Mouse (Mus musculus): Measurements from ENCODE around the gene Xcr1. TPM values are rescaled to one million over a fixed set of nuclear protein-coding genes. Genes with fewer than 3 reads are reported as not detected.
A peak's percentile ranks its signal among the peaks of the same experiment; 100 is the strongest.

Gene Xcr1
- total and polyA plus RNA-seq, 3 experiments = 0.57 to 1.9 (median 0.62) TPM

DNA sequence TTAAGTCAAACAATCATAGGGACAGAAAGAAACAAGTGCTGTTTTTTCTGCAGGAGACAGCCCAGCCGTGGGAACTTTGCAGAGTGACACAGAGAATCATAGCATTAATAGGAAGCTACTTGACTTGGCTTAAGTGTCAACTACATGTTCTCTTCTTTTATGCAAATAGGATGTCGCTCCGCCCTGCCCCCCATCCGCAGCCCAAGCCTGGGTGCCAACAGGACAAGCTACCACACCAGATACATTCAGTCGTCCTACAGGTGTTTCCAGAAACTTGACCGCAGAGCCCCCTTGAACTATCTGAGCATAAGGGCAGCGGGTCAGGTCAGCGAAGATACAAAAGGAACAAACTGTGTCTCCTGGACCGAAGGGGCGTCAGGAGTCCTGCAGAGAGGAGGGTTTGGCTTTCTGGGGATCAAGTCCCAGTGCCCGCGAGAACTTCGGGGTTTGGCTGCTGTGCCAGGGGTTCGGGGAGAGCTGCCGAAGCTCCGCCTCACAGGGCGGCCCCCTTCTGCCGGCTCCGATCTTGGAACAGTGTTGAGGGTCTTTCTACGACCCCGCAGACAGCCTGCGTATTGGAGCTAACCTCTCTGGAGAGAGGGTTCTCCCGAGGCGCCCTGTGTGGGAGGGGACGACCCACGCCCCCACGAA, 10.6 kb downstream of the Xcr1 start:
- in situ Hi-C loops (cut with MboI; ENCODE audit: low pct_ligation_motif_present, low pct_unique_long_range_greater_than_20kb, low sequenced_read_pairs) (no loop called here), dilution Hi-C loops (cut with MboI; ENCODE audit: extremely low pct_ligation_motif_present, extremely low pct_unique_long_range_greater_than_20kb, low sequenced_read_pairs) (no loop called here)
- Histone ChIP-seq H3K4me3 (replicated peaks in 1 of 3; ENCODE audit: low read depth in 2 of 3, low read length in 2 of 3, poor library complexity in 1 of 3) (peak overlapping the region; percentile 78 to 90 (median 83)), H3K4me1 (ENCODE audit: control insufficient read depth in 1 of 2, insufficient read depth in 2 of 2) (peaks cover 13 to 53% of the 10 kb centered on the region in 2 experiments), H3K79me2 (replicated peaks; ENCODE audit: control insufficient read depth, extremely low read depth, insufficient read depth, poor library complexity, severe bottlenecking) (peaks cover 26% of the 10 kb centered on the region), H3K9ac (ENCODE audit: insufficient read depth, low read depth) (peak overlapping the region; percentile 98), H3K27me3 (replicated peaks) (no peaks in the 10 kb centered on the region), H3K9me3 (replicated peaks; ENCODE audit: low read length) (no peaks in the 10 kb centered on the region), H3K36me3 (replicated peaks in 1 of 2; ENCODE audit: control insufficient read depth in 1 of 2, insufficient read depth in 1 of 2, low read length in 1 of 2) (peaks cover 0 to 4% of the 10 kb centered on the region in 2 experiments), H3K4me2 (ENCODE audit: insufficient read depth, low read depth, poor library complexity, severe bottlenecking) (peak overlapping the region; percentile 98; the same call in 1 of the 2 replicates), H3K27ac (ENCODE audit: insufficient read depth, low read depth) (peak overlapping the region; percentile 98)
- TF ChIP-seq USF1 (IDR thresholded peaks at IDR 0.05; ENCODE audit: low read depth, low read length) (no peak), RAD21 (IDR thresholded peaks at IDR 0.05; ENCODE audit: low read depth, low read length) (no peak; the same call in 1 of the 2 replicates), ELF1 (IDR thresholded peaks at IDR 0.05; ENCODE audit: low read depth, low read length) (no peak; the same call in 1 of the 2 replicates), PAX5 (IDR thresholded peaks at IDR 0.05; ENCODE audit: low read length) (no peak), IRF4 (IDR thresholded peaks at IDR 0.05; ENCODE audit: low read depth, low read length) (peak; percentile 63; the same call in 1 of the 2 replicates), NELFE (IDR thresholded peaks at IDR 0.05; ENCODE audit: low read depth, low read length) (peak; percentile 71), USF2 (conservative IDR thresholded peaks at IDR 0.05; ENCODE audit: low read depth, low read length) (no peak), CHD2 (IDR thresholded peaks at IDR 0.05; ENCODE audit: low read length) (peak; percentile 82), MAZ (IDR thresholded peaks at IDR 0.05; ENCODE audit: low read depth, low read length) (peak; percentile 80), MXI1 (IDR thresholded peaks at IDR 0.05; ENCODE audit: low read depth, low read length) (peak; percentile 19), ZC3H11A (IDR thresholded peaks at IDR 0.05; ENCODE audit: low read depth, low read length) (no peak), ZNF384 (IDR thresholded peaks at IDR 0.05; ENCODE audit: low read depth, low read length) (no peak), JUND (conservative IDR thresholded peaks at IDR 0.05; ENCODE audit: low read depth, low read length) (0 out of 2 replicates have a peak, but pooled peaks have one; percentile 5), GABPA (IDR thresholded peaks at IDR 0.05; ENCODE audit: insufficient replicate concordance, low read depth, low read length) (no peak), KAT2A (IDR thresholded peaks at IDR 0.05; ENCODE audit: insufficient replicate concordance, low read length) (no peak), MAX (IDR thresholded peaks at IDR 0.05; ENCODE audit: low read length) (peak; percentile 61), RCOR1 (conservative IDR thresholded peaks at IDR 0.05; ENCODE audit: low read depth, low read length) (peak; percentile 62; the same call in 1 of the 2 replicates), TCF12 (IDR thresholded peaks at IDR 0.05; ENCODE audit: low read depth, low read length) (peak; percentile 50; the same call in 1 of the 2 replicates), CTCF (conservative IDR thresholded peaks at IDR 0.05 in 1 of 2, IDR thresholded peaks at IDR 0.05 in 1 of 2; ENCODE audit: low read depth in 2 of 2, low read length in 2 of 2) (no peak), ZMIZ1 (IDR thresholded peaks at IDR 0.05; ENCODE audit: low read depth, low read length) (no peak; the same call in 1 of the 2 replicates), POLR2A (IDR thresholded peaks at IDR 0.05; ENCODE audit: low read depth, low read length) (peak; percentile 50), MEF2A (IDR thresholded peaks at IDR 0.05; ENCODE audit: borderline replicate concordance, low read depth, low read length) (peak; percentile 51; the same call in 1 of the 2 replicates), SMC3 (IDR thresholded peaks at IDR 0.05; ENCODE audit: low read depth, low read length) (0 out of 2 replicates have a peak, but pooled peaks have one; percentile 0), BHLHE40 (IDR thresholded peaks at IDR 0.05; ENCODE audit: low read depth, low read length) (0 out of 2 replicates have a peak, but pooled peaks have one; percentile 56), SIN3A (IDR thresholded peaks at IDR 0.05; ENCODE audit: low read length) (peak; percentile 66; the same call in 1 of the 2 replicates), EP300 (IDR thresholded peaks at IDR 0.05; ENCODE audit: low read length) (peak; percentile 76; the same call in 1 of the 2 replicates), NRF1 (IDR thresholded peaks at IDR 0.05; ENCODE audit: low read depth, low read length) (no peak), JUN (IDR thresholded peaks at IDR 0.05; ENCODE audit: insufficient read depth, low read depth, low read length) (no peak), TBP (conservative IDR thresholded peaks at IDR 0.05; ENCODE audit: low read depth, low read length) (peak; percentile 71; the same call in 1 of the 2 replicates), ETS1 (conservative IDR thresholded peaks at IDR 0.05; ENCODE audit: low read depth, low read length) (peak; percentile 55; the same call in 1 of the 2 replicates), UBTF (IDR thresholded peaks at IDR 0.05; ENCODE audit: low read depth, low read length) (no peak)
- DNase-seq (ENCODE audit: extremely low read depth) = peak; percentile 87

Data from CH12.LX (cell line).